Mouse (Mus musculus): ENCODE results near the gene Tbx10. TPM values are rescaled to one million over a fixed set of nuclear protein-coding genes. Genes with fewer than 3 reads are reported as not detected.

The Tbx10 gene
- total and polyA plus RNA-seq, 3 experiments, result 0.14 TPM; not detected in 2

DNA sequence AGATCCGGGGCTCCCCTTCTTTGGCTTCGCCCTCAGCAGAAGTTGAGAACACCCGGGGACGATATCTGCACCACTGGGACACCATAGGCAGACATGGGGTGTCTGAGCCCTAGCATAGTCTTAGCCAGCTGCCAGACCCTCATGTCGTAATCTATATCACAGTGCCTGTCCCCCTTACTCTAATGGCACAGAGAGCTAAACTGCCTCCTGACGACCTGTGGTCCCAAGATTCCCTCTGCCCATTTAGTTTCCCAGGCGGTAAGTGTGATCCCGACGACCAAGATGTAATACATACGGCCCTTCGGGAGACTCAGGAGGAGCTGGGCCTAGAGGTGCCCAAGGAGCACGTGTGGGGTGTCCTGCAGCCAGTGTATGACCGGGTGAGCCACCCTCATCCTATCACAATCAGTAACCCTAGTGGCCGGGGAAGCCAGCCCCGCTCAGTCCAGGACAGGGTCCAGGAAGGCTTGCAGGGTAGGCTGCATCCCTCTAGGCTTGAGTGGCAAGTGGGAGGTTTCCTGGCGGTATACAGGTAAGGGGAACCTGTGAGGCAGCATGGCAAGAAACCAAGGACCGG is 8.5 kb downstream of the Tbx10 start:
- TF ChIP-seq EP300 (IDR thresholded peaks at IDR 0.05; ENCODE audit: insufficient read depth, low read depth, low read length) (no peak), CTCF (IDR thresholded peaks at IDR 0.05) (no peak), POLR2A (IDR thresholded peaks at IDR 0.05; ENCODE audit: insufficient read depth, low read depth, low read length) (no peak)
- Histone ChIP-seq H3K36me3 (ENCODE audit: control insufficient read depth, insufficient read depth, low read length) (no peaks in the 10 kb centered on the region), H3K27ac (peak overlapping the region; percentile 94), H3K27me3 (ENCODE audit: control insufficient read depth, insufficient read depth, low read length) (no peaks in the 10 kb centered on the region), H3K4me3 (peak overlapping the region; percentile 77), H3K79me2 (replicated peaks; ENCODE audit: control insufficient read depth, insufficient read depth, low read length) (no peaks in the 10 kb centered on the region), H3K9ac (ENCODE audit: low read depth, low read length) (peak overlapping the region; percentile 87), H3K4me1 (ENCODE audit: control insufficient read depth, insufficient read depth, low read length) (peaks cover 8% of the 10 kb centered on the region)
- peak in 1 of 2 experiments; percentile 41 for DNase-seq
- 24% methylated on average over 17 of the region's 17 CpGs for WGBS
- intact Hi-C loops (cut with DNase I), result loop anchor here (1.0 kb wide), 1 partner anchor 11 kb away; the partner anchor contains the start of gene Ndufv1

DNA sequence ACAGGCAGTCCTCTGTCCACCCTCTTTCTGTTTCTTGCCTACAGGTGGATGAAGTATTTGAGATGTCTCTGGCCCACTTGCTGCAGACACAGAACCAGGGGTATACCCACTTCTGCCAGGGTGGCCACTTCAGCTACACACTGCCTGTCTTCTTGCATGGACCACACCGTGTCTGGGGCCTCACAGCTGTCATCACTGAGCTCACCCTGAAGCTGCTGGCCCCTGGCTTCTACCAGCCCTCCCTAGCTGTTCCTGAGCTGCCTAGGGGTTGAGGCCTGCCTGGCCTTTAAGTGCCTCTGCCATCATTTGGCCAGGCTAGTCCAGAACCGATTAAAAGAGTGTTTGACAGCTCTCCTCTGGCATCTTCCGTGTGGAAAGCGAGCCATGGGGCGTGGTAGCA is 9.2 kb downstream of the Tbx10 start:
- Histone ChIP-seq H3K4me1 (ENCODE audit: control insufficient read depth, insufficient read depth, low read length) (peaks cover 8% of the 10 kb centered on the region), H3K27ac (peak overlapping the region; percentile 55), H3K79me2 (replicated peaks; ENCODE audit: control insufficient read depth, insufficient read depth, low read length) (no peaks in the 10 kb centered on the region), H3K27me3 (ENCODE audit: control insufficient read depth, insufficient read depth, low read length) (no peaks in the 10 kb centered on the region), H3K9ac (ENCODE audit: low read depth, low read length) (no peak overlapping the region), H3K4me3 (no peak overlapping the region), H3K36me3 (ENCODE audit: control insufficient read depth, insufficient read depth, low read length) (no peaks in the 10 kb centered on the region)
- WGBS, result 69% methylated on average over 5 of the region's 5 CpGs
- intact Hi-C loops (cut with DNase I), result no loop called here
- DNase-seq, result no peak
- no peak for TF ChIP-seq POLR2A (IDR thresholded peaks at IDR 0.05; ENCODE audit: insufficient read depth, low read depth, low read length)
- TF ChIP-seq EP300 (IDR thresholded peaks at IDR 0.05; ENCODE audit: insufficient read depth, low read depth, low read length), result no peak
- TF ChIP-seq CTCF (IDR thresholded peaks at IDR 0.05), result no peak

DNA sequence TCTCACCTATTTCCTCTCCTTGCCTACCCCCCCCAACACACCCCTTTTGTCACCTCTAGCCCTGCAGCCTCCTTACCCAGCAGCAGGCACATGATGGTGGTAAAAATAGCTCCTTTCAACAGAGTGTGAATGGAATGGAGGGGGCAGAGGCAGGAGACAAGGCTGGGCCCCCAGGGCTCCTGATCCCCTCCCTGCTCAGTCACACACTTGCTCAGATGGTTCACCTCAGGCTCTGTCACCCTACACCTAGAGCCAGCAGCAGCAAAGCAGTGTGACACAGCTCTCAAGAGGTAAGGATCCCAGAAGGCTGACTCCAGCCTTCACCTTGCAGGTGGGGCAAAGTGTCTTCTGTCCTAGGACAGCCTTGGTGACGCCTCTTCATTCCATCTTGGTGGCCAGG is 10.6 kb downstream of the Tbx10 start, which contains the start of gene Doc2g:
Doc2g (plus strand) TSS at position 202 of the 400 bp plus-strand sequence.
- intact Hi-C loops (cut with DNase I), result no loop called here
- Histone ChIP-seq H3K4me1 (ENCODE audit: control insufficient read depth, insufficient read depth, low read length) (peaks cover 8% of the 10 kb centered on the region), H3K27ac (peak within 1 kb of the TSS; percentile 84), H3K9ac (ENCODE audit: low read depth, low read length) (peak within 1 kb of the TSS; percentile 70), H3K4me3 (peak within 1 kb of the TSS; percentile 47), H3K36me3 (ENCODE audit: control insufficient read depth, insufficient read depth, low read length) (no peaks in the 10 kb centered on the region), H3K27me3 (ENCODE audit: control insufficient read depth, insufficient read depth, low read length) (no peaks in the 10 kb centered on the region), H3K79me2 (replicated peaks; ENCODE audit: control insufficient read depth, insufficient read depth, low read length) (no peaks in the 10 kb centered on the region)
- DNase-seq, result peak; percentile 39 to 63
- WGBS, result 65% methylated on average over 1 of the region's 1 CpGs
- TF ChIP-seq POLR2A (IDR thresholded peaks at IDR 0.05; ENCODE audit: insufficient read depth, low read depth, low read length) (peak; percentile 71), CTCF (IDR thresholded peaks at IDR 0.05) (no peak), EP300 (IDR thresholded peaks at IDR 0.05; ENCODE audit: insufficient read depth, low read depth, low read length) (peak; percentile 90)

DNA sequence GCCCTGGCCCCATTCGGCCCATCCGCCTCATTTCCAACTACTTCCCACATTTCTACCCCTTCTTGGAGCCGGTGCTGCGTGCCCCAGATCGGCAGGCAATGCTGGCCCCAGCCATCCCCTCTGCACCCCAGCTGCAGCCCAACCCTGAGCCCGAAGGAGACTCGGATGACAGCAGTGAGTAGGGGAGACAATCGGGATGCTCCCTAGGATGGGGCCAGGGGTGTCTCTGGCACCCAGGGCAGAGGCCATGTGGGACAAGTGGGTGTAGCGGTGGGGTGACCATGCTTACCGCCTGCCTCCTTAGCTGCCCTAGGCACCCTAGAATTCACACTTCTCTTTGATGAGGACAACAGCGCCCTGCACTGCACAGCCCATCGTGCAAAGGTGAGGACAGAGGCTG is 11.1 kb downstream of the Tbx10 start:
- H3K36me3 ChIP-seq (ENCODE audit: control insufficient read depth, insufficient read depth, low read length), result no peaks in the 10 kb centered on the region
- peaks cover 8% of the 10 kb centered on the region for H3K4me1 ChIP-seq (ENCODE audit: control insufficient read depth, insufficient read depth, low read length)
- H3K9ac ChIP-seq (ENCODE audit: low read depth, low read length), result peak overlapping the region; percentile 70
- H3K4me3 ChIP-seq, result peak overlapping the region; percentile 47
- intact Hi-C loops (cut with DNase I), result no loop called here
- no peak for TF ChIP-seq EP300 (IDR thresholded peaks at IDR 0.05; ENCODE audit: insufficient read depth, low read depth, low read length)
- no peak for TF ChIP-seq POLR2A (IDR thresholded peaks at IDR 0.05; ENCODE audit: insufficient read depth, low read depth, low read length)
- no peak for TF ChIP-seq CTCF (IDR thresholded peaks at IDR 0.05)
- no peak for DNase-seq
- H3K79me2 ChIP-seq (replicated peaks; ENCODE audit: control insufficient read depth, insufficient read depth, low read length), result no peaks in the 10 kb centered on the region
- 59% methylated on average over 12 of the region's 12 CpGs for WGBS
- H3K27ac ChIP-seq, result peak overlapping the region; percentile 84
- H3K27me3 ChIP-seq (ENCODE audit: control insufficient read depth, insufficient read depth, low read length), result no peaks in the 10 kb centered on the region

- H3K4me1 ChIP-seq (ENCODE audit: control insufficient read depth, insufficient read depth, low read length), result peaks cover 8% of the 10 kb centered on the region
- H3K79me2 ChIP-seq (replicated peaks; ENCODE audit: control insufficient read depth, insufficient read depth, low read length), result no peaks in the 10 kb centered on the region
- peak overlapping the region; percentile 70 for H3K9ac ChIP-seq (ENCODE audit: low read depth, low read length)
- TF ChIP-seq EP300 (IDR thresholded peaks at IDR 0.05; ENCODE audit: insufficient read depth, low read depth, low read length), result no peak
- TF ChIP-seq POLR2A (IDR thresholded peaks at IDR 0.05; ENCODE audit: insufficient read depth, low read depth, low read length), result no peak
- no peak for TF ChIP-seq CTCF (IDR thresholded peaks at IDR 0.05)
- H3K27me3 ChIP-seq (ENCODE audit: control insufficient read depth, insufficient read depth, low read length), result no peaks in the 10 kb centered on the region
- no peaks in the 10 kb centered on the region for H3K36me3 ChIP-seq (ENCODE audit: control insufficient read depth, insufficient read depth, low read length)
- intact Hi-C loops (cut with DNase I), result no loop called here
- H3K4me3 ChIP-seq, result peak overlapping the region; percentile 47; the same call in 1 of the 2 replicates
- 61% methylated on average over 15 of the region's 15 CpGs for WGBS
- H3K27ac ChIP-seq, result peak overlapping the region; percentile 84
- DNase-seq, result peak in 1 of 2 experiments; percentile 33
Measured at GRCm38 (mm10) chr19:4004331-4004730, 11.8 kb downstream of the Tbx10 start.

GRCm38 (mm10) chr19:4005091-4005490 is 12.5 kb downstream of the Tbx10 start:
- no peaks in the 10 kb centered on the region for H3K79me2 ChIP-seq (replicated peaks; ENCODE audit: control insufficient read depth, insufficient read depth, low read length)
- no peak for TF ChIP-seq EP300 (IDR thresholded peaks at IDR 0.05; ENCODE audit: insufficient read depth, low read depth, low read length)
- no peak for TF ChIP-seq CTCF (IDR thresholded peaks at IDR 0.05)
- TF ChIP-seq POLR2A (IDR thresholded peaks at IDR 0.05; ENCODE audit: insufficient read depth, low read depth, low read length), result no peak
- H3K4me1 ChIP-seq (ENCODE audit: control insufficient read depth, insufficient read depth, low read length), result peaks cover 6% of the 10 kb centered on the region; the same call in 1 of the 2 replicates
- WGBS, result 63% methylated on average over 9 of the region's 9 CpGs
- H3K9ac ChIP-seq (ENCODE audit: low read depth, low read length), result no peak overlapping the region
- H3K4me3 ChIP-seq, result no peak overlapping the region
- intact Hi-C loops (cut with DNase I), result no loop called here
- no peak for DNase-seq
- H3K36me3 ChIP-seq (ENCODE audit: control insufficient read depth, insufficient read depth, low read length), result no peaks in the 10 kb centered on the region
- H3K27ac ChIP-seq, result peak overlapping the region; percentile 84
- H3K27me3 ChIP-seq (ENCODE audit: control insufficient read depth, insufficient read depth, low read length), result no peaks in the 10 kb centered on the region

Data from heart, adult 2 months (tissue).